Mouse (Mus musculus): Measurements from ENCODE around the gene Rp2.
"Not testable (repeated sequence)": the region's sequence is repeated elsewhere in the genome, so short reads cannot be mapped to it uniquely, and the experiment has no call there.

Gene Rp2

GRCm38 (mm10) chrX:20364391-20365365 is at the start of gene Rp2:
Gene Rp2 (plus strand): TSS chrX:20364481.
- DNase-seq (ENCODE audit: inconsistent ontology term), result peak; percentile 83

- peak; percentile 64 for DNase-seq (ENCODE audit: inconsistent ontology term)
Measured at GRCm38 (mm10) chrX:20332756-20333155, 31.5 kb upstream of the Rp2 start.

GRCm38 (mm10) chrX:20335722-20336121 is 28.6 kb upstream of the Rp2 start:
- peak; percentile 16 for DNase-seq (ENCODE audit: inconsistent ontology term)

- DNase-seq (ENCODE audit: inconsistent ontology term), result no peak
Measured at GRCm38 (mm10) chrX:20344980-20345379, 19.3 kb upstream of the Rp2 start.

- DNase-seq (ENCODE audit: inconsistent ontology term), result no peak
Measured at GRCm38 (mm10) chrX:20346355-20346754, 17.9 kb upstream of the Rp2 start.

- not testable (repeated sequence) for DNase-seq (ENCODE audit: inconsistent ontology term)
Measured at GRCm38 (mm10) chrX:20350241-20350640, 14.0 kb upstream of the Rp2 start.

- no peak for DNase-seq (ENCODE audit: inconsistent ontology term)
Measured at GRCm38 (mm10) chrX:20355283-20355682, 9.0 kb upstream of the Rp2 start.

GRCm38 (mm10) chrX:20356309-20356708 is 8.0 kb upstream of the Rp2 start:
- DNase-seq (ENCODE audit: inconsistent ontology term), result no peak

- peak; percentile 17 for DNase-seq (ENCODE audit: inconsistent ontology term)
Measured at GRCm38 (mm10) chrX:20366036-20366435, 1.8 kb downstream of the Rp2 start.

- no peak for DNase-seq (ENCODE audit: inconsistent ontology term)
Measured at GRCm38 (mm10) chrX:20379347-20380014, 15.2 kb downstream of the Rp2 start.

- DNase-seq (ENCODE audit: inconsistent ontology term), result no peak
Measured at GRCm38 (mm10) chrX:20382260-20382659, 18.0 kb downstream of the Rp2 start.

GRCm38 (mm10) chrX:20387006-20387405 is 22.7 kb downstream of the Rp2 start:
- DNase-seq (ENCODE audit: inconsistent ontology term), result no peak

GRCm38 (mm10) chrX:20391964-20392363 is 27.7 kb downstream of the Rp2 start:
- DNase-seq (ENCODE audit: inconsistent ontology term), result not testable (repeated sequence)

- DNase-seq (ENCODE audit: inconsistent ontology term), result no peak
Measured at GRCm38 (mm10) chrX:20392942-20393341, 28.7 kb downstream of the Rp2 start.

- no peak for DNase-seq (ENCODE audit: inconsistent ontology term)
Measured at GRCm38 (mm10) chrX:20404068-20404467, 39.8 kb downstream of the Rp2 start.

GRCm38 (mm10) chrX:20406909-20407308 is 42.6 kb downstream of the Rp2 start:
- no peak for DNase-seq (ENCODE audit: inconsistent ontology term)

GRCm38 (mm10) chrX:20407676-20408075 is 43.4 kb downstream of the Rp2 start:
- DNase-seq (ENCODE audit: inconsistent ontology term), result no peak

- DNase-seq (ENCODE audit: inconsistent ontology term), result no peak
Measured at GRCm38 (mm10) chrX:20411382-20411781, 47.1 kb downstream of the Rp2 start.

GRCm38 (mm10) chrX:20412221-20412620 is 47.9 kb downstream of the Rp2 start:
- no peak for DNase-seq (ENCODE audit: inconsistent ontology term)

- DNase-seq (ENCODE audit: inconsistent ontology term), result no peak
Measured at GRCm38 (mm10) chrX:20414885-20415622, 50.8 kb downstream of the Rp2 start.

- DNase-seq (ENCODE audit: inconsistent ontology term), result peak; percentile 49
Measured at GRCm38 (mm10) chrX:20418461-20418860, 54.2 kb downstream of the Rp2 start.

GRCm38 (mm10) chrX:20419536-20419935 is 55.3 kb downstream of the Rp2 start:
- no peak for DNase-seq (ENCODE audit: inconsistent ontology term)

Data from Muller cell, postnatal 12 days (primary cell).